ENCODE assay signal across 8 mouse cellular contexts in the genomic region with DNA sequence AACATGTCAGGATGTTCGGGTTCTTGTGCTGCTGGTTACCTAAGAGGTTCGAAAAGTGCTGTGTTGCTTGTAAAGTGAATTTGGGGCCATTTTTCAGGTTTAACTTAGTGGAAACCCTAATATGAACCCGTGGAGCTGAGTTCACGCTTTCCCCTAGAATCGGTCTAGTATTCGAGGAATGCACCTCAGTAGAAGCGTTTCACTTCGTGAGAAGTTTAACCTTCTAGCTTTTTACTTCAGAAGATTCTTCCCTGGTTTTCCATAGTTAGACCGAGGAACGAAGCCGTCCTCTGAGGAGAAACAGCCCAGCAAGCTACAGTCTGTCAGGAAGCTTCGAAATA. TPM values are rescaled to one million over a fixed set of nuclear protein-coding genes. Genes with fewer than 3 reads are reported as not detected.
DNase-seq lines count a peak whose midpoint lies in the region; ATAC-seq and TF ChIP-seq lines count a peak whose summit lies in the region.

No protein-coding gene starts in this region.

- no peak for ATAC-seq in embryonic facial prominence, embryonic 13.5 days (ENCODE audit: insufficient number of reproducible peaks, insufficient read depth, low FRiP score, low TSS enrichment, low read depth)
- ATAC-seq in intestine, embryonic 14.5 days (replicated peaks; ENCODE audit: low FRiP score, low TSS enrichment, low read depth): no peak; the same call in 1 of the 2 replicates
- ATAC-seq in neural tube, embryonic 12.5 days (ENCODE audit: low FRiP score, low read depth): peak; percentile 17

- H3K9me3 ChIP-seq in embryonic facial prominence, embryonic 13.5 days: no peaks in the 10 kb centered on the region
- H3K9me3 ChIP-seq in intestine, embryonic 14.5 days (ENCODE audit: control insufficient read depth, low read length): no peaks in the 10 kb centered on the region
- H3K9me3 ChIP-seq in neural tube, embryonic 12.5 days: no peaks in the 10 kb centered on the region

- peak overlapping the region; percentile 58 for H3K4me3 ChIP-seq in lung, adult 2 months (replicated peaks; ENCODE audit: extremely low read depth, low read depth, low read length)
- H3K4me3 ChIP-seq in embryonic facial prominence, embryonic 13.5 days: peak overlapping the region; percentile 82
- peak overlapping the region; percentile 63 for H3K4me3 ChIP-seq in intestine, embryonic 14.5 days (ENCODE audit: low read depth, low read length)
- H3K4me3 ChIP-seq in neural tube, embryonic 12.5 days: peak overlapping the region; percentile 93

- no peak overlapping the region; the same call in 1 of the 2 replicates for H3K27ac ChIP-seq in embryonic facial prominence, embryonic 13.5 days
- H3K27ac ChIP-seq in intestine, embryonic 14.5 days (ENCODE audit: low read depth): peak overlapping the region; percentile 38; the same call in 1 of the 2 replicates
- no peak overlapping the region for H3K27ac ChIP-seq in neural tube, embryonic 12.5 days

- WGBS in lung, adult 2 months: 7% methylated on average over 12 of the region's 12 CpGs
- 9% methylated on average over 12 of the region's 12 CpGs for WGBS in embryonic facial prominence, embryonic 13.5 days
- 10% methylated on average over 12 of the region's 12 CpGs for WGBS in intestine, embryonic 14.5 days
- 12% methylated on average over 12 of the region's 12 CpGs for WGBS in neural tube, embryonic 12.5 days

- peaks cover 1% of the 10 kb centered on the region for H3K36me3 ChIP-seq in embryonic facial prominence, embryonic 13.5 days
- H3K36me3 ChIP-seq in intestine, embryonic 14.5 days (ENCODE audit: control insufficient read depth, insufficient read depth, low read length): peaks cover 2% of the 10 kb centered on the region
- peaks cover under 1% of the 10 kb centered on the region; the same call in 1 of the 2 replicates for H3K36me3 ChIP-seq in neural tube, embryonic 12.5 days

- DNase-seq in lung, adult 2 months: no peak
- DNase-seq in lung, adult 18-20 months: no peak
- no peak for DNase-seq in intestine, embryonic 14.5 days (ENCODE audit: low spot score)
- DNase-seq in adrenal gland, adult (ENCODE audit: inconsistent age in 2 of 2, low spot score in 1 of 2): no peak
- no peak for DNase-seq in cerebellum, postnatal 4 days (ENCODE audit: low spot score in 2 of 2)
- no peak for DNase-seq in spleen, adult 12 weeks (ENCODE audit: low spot score)

- H3K9ac ChIP-seq in embryonic facial prominence, embryonic 13.5 days: peak overlapping the region; percentile 63
- peak overlapping the region; percentile 48 for H3K9ac ChIP-seq in intestine, embryonic 14.5 days (ENCODE audit: low read length)
- H3K9ac ChIP-seq in neural tube, embryonic 12.5 days: peak overlapping the region; percentile 33; the same call in 1 of the 2 replicates

- peaks cover 3% of the 10 kb centered on the region for H3K4me1 ChIP-seq in lung, adult 2 months (ENCODE audit: control insufficient read depth, insufficient read depth, low read length)
- peaks cover 15% of the 10 kb centered on the region for H3K4me1 ChIP-seq in embryonic facial prominence, embryonic 13.5 days
- H3K4me1 ChIP-seq in intestine, embryonic 14.5 days (replicated peaks; ENCODE audit: control insufficient read depth, insufficient read depth, low read length): peaks cover 17% of the 10 kb centered on the region
- peaks cover 11% of the 10 kb centered on the region for H3K4me1 ChIP-seq in neural tube, embryonic 12.5 days

- H3K27me3 ChIP-seq in embryonic facial prominence, embryonic 13.5 days: no peaks in the 10 kb centered on the region
- no peaks in the 10 kb centered on the region for H3K27me3 ChIP-seq in intestine, embryonic 14.5 days (replicated peaks; ENCODE audit: control insufficient read depth, insufficient read depth, low read length)
- H3K27me3 ChIP-seq in neural tube, embryonic 12.5 days (replicated peaks): 0 out of 2 replicates have a peak, but pooled peaks cover 3% of the 10 kb centered on the region

- peak overlapping the region; percentile 62 for H3K4me2 ChIP-seq in embryonic facial prominence, embryonic 13.5 days
- H3K4me2 ChIP-seq in intestine, embryonic 14.5 days (ENCODE audit: low read length): peak overlapping the region; percentile 90
- H3K4me2 ChIP-seq in neural tube, embryonic 12.5 days (replicated peaks): peak overlapping the region; percentile 83

- TF ChIP-seq CTCF in lung, adult 2 months (IDR thresholded peaks at IDR 0.05; ENCODE audit: insufficient read depth, low read length): no peak

- TF ChIP-seq POLR2A in lung, adult 2 months (IDR thresholded peaks at IDR 0.05; ENCODE audit: borderline replicate concordance, extremely low read depth, low read depth, low read length): no peak

RNA-seq across cellular contexts. Expression of a gene that starts 0.3 kb away (rescaled TPM):
- 4.8 and 9.0 TPM in 2 replicates for polyA plus RNA-seq in lung, adult 2 months (2012; rRNA removed)
- 138 and 143 TPM in 2 replicates for polyA plus RNA-seq in embryonic facial prominence, embryonic 13.5 days (2015; fragmentation: Nextera tagmentation; extraction: Ambion mirVana)
- polyA plus RNA-seq in intestine, embryonic 14.5 days (2014; fragmentation: Nextera tagmentation; extraction: Ambion mirVana): 107 and 112 TPM in 2 replicates
- polyA plus RNA-seq in neural tube, embryonic 12.5 days (2016; fragmentation: Nextera tagmentation; extraction: Ambion mirVana): 83.6 and 88.1 TPM in 2 replicates
